Mouse (Mus musculus): ENCODE results near the gene Pagr1b. TPM values are rescaled to one million over a fixed set of nuclear protein-coding genes. Genes with fewer than 3 reads are reported as not detected.

The Pagr1b gene
- total RNA-seq (2021), result not detected
- long read RNA-seq, experiment 1, result 0 reads
- long read RNA-seq, experiment 2, result 0 reads

GRCm38 (mm10) chr7:127016481-127016485 is at the start of gene Pagr1b:
Gene Pagr1b, minus strand, starts transcription at chr7:127016484.
- DNase-seq, result no peak
- Histone ChIP-seq H3K27ac (peak within 1 kb of the TSS; percentile 96), H3K4me3 (peak within 1 kb of the TSS; percentile 89)
- intact Hi-C loops (cut with DNase I), result loop anchor here (2.0 kb wide), 1 partner anchor 39 kb away; the partner anchor contains the start of gene Cdiptos
- no peak for TF ChIP-seq CTCF (IDR thresholded peaks at IDR 0.05)

- no peak for TF ChIP-seq CTCF (IDR thresholded peaks at IDR 0.05)
- no peak overlapping the region for H3K27ac ChIP-seq
- H3K4me3 ChIP-seq, result no peak overlapping the region
- intact Hi-C loops (cut with DNase I), result no loop called here
- no peak for DNase-seq
These were observed 49.3 kb upstream of the Pagr1b start for GRCm38 (mm10) chr7:127065538-127065937.

GRCm38 (mm10) chr7:127055026-127055585 is 38.8 kb upstream of the Pagr1b start:
- Histone ChIP-seq H3K4me3 (no peak overlapping the region), H3K27ac (no peak overlapping the region)
- no peak for TF ChIP-seq CTCF (IDR thresholded peaks at IDR 0.05)
- no peak for DNase-seq
- intact Hi-C loops (cut with DNase I), result no loop called here

- DNase-seq, result peak; percentile 91
- peak within 1 kb of the TSS; percentile 73 for H3K4me3 ChIP-seq
- no peak for TF ChIP-seq CTCF (IDR thresholded peaks at IDR 0.05)
- H3K27ac ChIP-seq, result peak within 1 kb of the TSS; percentile 87
- intact Hi-C loops (cut with DNase I), result no loop called here
These were observed 25.8 kb upstream of the Pagr1b start, which contains the start of gene Kif22 for GRCm38 (mm10) chr7:127041851-127042672. Gene Kif22, minus strand, starts transcription at chr7:127042471.

GRCm38 (mm10) chr7:127031244-127031643 is 15.0 kb upstream of the Pagr1b start:
- no peak for TF ChIP-seq CTCF (IDR thresholded peaks at IDR 0.05)
- DNase-seq, result no peak
- Histone ChIP-seq H3K4me3 (no peak overlapping the region), H3K27ac (no peak overlapping the region)
- intact Hi-C loops (cut with DNase I), result no loop called here

- H3K4me3 ChIP-seq, result no peak overlapping the region
- intact Hi-C loops (cut with DNase I), result no loop called here
- no peak for DNase-seq
- H3K27ac ChIP-seq, result no peak overlapping the region
- TF ChIP-seq CTCF (IDR thresholded peaks at IDR 0.05), result no peak
These were observed 13.9 kb upstream of the Pagr1b start for GRCm38 (mm10) chr7:127030172-127030571.

GRCm38 (mm10) chr7:127027885-127028284 is 11.6 kb upstream of the Pagr1b start:
- DNase-seq, result no peak
- intact Hi-C loops (cut with DNase I), result loop anchor here (5.0 to 10.0 kb wide), 4 partner anchors 74 to 273 kb away; partner anchors contain the start of gene Mapk3
- H3K27ac ChIP-seq, result peak overlapping the region; percentile 98

GRCm38 (mm10) chr7:127026984-127027726 is 10.9 kb upstream of the Pagr1b start, which contains the start of gene Maz:
Gene Maz, minus strand, starts transcription at chr7:127027037.
- no peak for TF ChIP-seq CTCF (IDR thresholded peaks at IDR 0.05)
- H3K4me3 ChIP-seq, result peak within 1 kb of the TSS; percentile 95
- H3K27ac ChIP-seq, result peak within 1 kb of the TSS; percentile 98
- peak; percentile 99 for DNase-seq
- intact Hi-C loops (cut with DNase I), result loop anchor here (5.0 to 10.0 kb wide), 4 partner anchors 75 to 272 kb away; partner anchors contain the start of gene Mapk3

More at GRCm38 (mm10) chr7:127027885-127028284, 11.6 kb upstream of the Pagr1b start:
- TF ChIP-seq CTCF (IDR thresholded peaks at IDR 0.05), result no peak
- H3K4me3 ChIP-seq, result peak overlapping the region; percentile 95

- peak overlapping the region; percentile 95 for H3K4me3 ChIP-seq
- intact Hi-C loops (cut with DNase I), result loop anchor here (5.0 to 10.0 kb wide), 4 partner anchors 76 to 272 kb away; partner anchors contain the start of gene Mapk3
- no peak for DNase-seq
- no peak for TF ChIP-seq CTCF (IDR thresholded peaks at IDR 0.05)
- peak overlapping the region; percentile 98 for H3K27ac ChIP-seq
These were observed 10.3 kb upstream of the Pagr1b start for GRCm38 (mm10) chr7:127026616-127026983.

GRCm38 (mm10) chr7:127026161-127026600 is 9.9 kb upstream of the Pagr1b start:
- H3K27ac ChIP-seq, result peak overlapping the region; percentile 94
- no peak for TF ChIP-seq CTCF (IDR thresholded peaks at IDR 0.05)
- peak overlapping the region; percentile 95 for H3K4me3 ChIP-seq
- intact Hi-C loops (cut with DNase I), result loop anchor here (5.0 to 10.0 kb wide), 4 partner anchors 76 to 271 kb away; partner anchors contain the start of gene Mapk3
- DNase-seq, result peak; percentile 74

- Histone ChIP-seq H3K4me3 (peak overlapping the region; percentile 95), H3K27ac (peak overlapping the region; percentile 94)
- intact Hi-C loops (cut with DNase I), result loop anchor here (5.0 to 10.0 kb wide), 4 partner anchors 77 to 271 kb away; partner anchors contain the start of gene Mapk3
- TF ChIP-seq CTCF (IDR thresholded peaks at IDR 0.05), result no peak
- peak; percentile 71 for DNase-seq
These were observed 9.4 kb upstream of the Pagr1b start for GRCm38 (mm10) chr7:127025556-127026160.
